Mouse (Mus musculus) megakaryocyte, embryonic 14.5 days (primary cell): Measurements from ENCODE around the gene Magi3. TPM values are rescaled to one million over a fixed set of nuclear protein-coding genes. Genes with fewer than 3 reads are reported as not detected.

Experiments
- H3K27me3 ChIP-seq: replicated peaks from 2 replicates; pipeline ENCODE3; 2012; ENCODE audit warnings: inconsistent platforms
- H3K36me3 ChIP-seq: replicated peaks from 2 replicates; pipeline ENCODE3; 2012; ENCODE audit warnings: low read length, inconsistent platforms, mixed read lengths
- H3K4me1 ChIP-seq: 2 replicates; pipeline ENCODE4 v1.6.1; 2012; ENCODE audit warnings: inconsistent platforms
- H3K4me3 ChIP-seq: replicated peaks from 2 replicates; pipeline ENCODE3; 2012; ENCODE audit warnings: moderate library complexity, mild to moderate bottlenecking, inconsistent platforms
- H3K9me3 ChIP-seq: 2 replicates; pipeline ENCODE4 v1.6.1; 2012; ENCODE audit warnings: inconsistent platforms
- FLI1 ChIP-seq: IDR thresholded peaks from 2 replicates; pipeline ENCODE4 v1.6.1; 2012; ENCODE audit warnings: low read length, inconsistent platforms, mixed read lengths
- GATA1 ChIP-seq: IDR thresholded peaks from 3 replicates; pipeline ENCODE4 v1.6.1; 2012; ENCODE audit warnings: mixed read lengths, low read length, inconsistent platforms, borderline replicate concordance
- polyA plus RNA-seq: library from polyadenylated mRNA; stranded (reverse); fragments of >175 nt; gene quantifications from 2 replicates; pipeline ENCODE4 v1.2.3, GENCODE M21; 2012; ENCODE audit warnings: low replicate concordance; ENCODE audit not compliant: insufficient read depth

Gene Magi3
- polyA plus RNA-seq, 1 experiment = 0.28 TPM

DNA sequence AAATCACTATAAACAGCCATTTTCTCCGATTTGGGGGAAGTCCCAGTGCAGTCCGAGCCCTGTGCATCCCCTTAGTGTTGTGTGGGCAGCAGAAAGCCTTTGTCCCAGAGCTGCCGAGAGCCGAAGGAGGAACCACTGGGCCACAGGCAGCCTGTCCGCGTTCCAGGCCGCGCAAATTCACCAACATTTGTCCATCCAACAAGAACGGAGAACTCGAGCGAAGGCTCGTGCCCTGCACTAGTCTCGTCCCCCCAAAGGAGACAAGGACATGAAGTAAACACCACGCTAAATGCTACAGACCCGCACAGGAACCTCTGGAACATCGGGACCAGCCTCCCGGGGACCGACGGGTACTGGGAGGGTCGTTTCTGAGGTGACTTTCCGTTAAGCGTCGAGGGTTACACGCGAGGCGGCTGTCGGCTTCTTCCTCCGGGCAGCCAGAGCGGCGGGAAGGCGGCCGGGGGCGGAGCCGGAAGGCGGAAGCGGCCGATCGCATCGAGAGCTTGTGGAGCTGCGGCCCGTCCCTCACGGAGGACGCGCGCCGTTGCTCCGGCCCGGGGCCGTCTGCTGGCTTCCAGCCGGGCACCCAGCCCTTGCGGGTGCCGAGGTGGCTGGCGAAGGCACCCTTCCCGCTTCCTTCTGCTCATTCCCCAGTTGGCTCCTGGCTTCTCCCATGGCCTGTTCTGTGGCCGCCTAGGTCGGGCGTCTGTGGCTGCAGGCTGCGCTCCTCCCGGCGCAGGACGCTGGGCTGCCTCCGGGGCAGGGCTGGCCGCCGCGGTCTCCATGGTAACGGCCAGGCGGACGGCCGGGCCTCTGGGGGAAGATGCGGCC, 252.1 kb downstream of the Magi3 start, which contains the start of gene Phtf1:
Gene Phtf1, plus strand, starts transcription at position 250 of the 831 bp plus-strand sequence.
- TF ChIP-seq FLI1 (peak; percentile 35; the same call in 1 of the 2 replicates), GATA1 (no peak)
- peak within 1 kb of the TSS; percentile 97 for H3K4me3 ChIP-seq

GRCm38 (mm10) chr3:103967231-103967630, 252.9 kb downstream of the Magi3 start:
- Histone ChIP-seq H3K27me3 (no peaks in the 10 kb centered on the region), H3K4me3 (peak overlapping the region; percentile 97), H3K4me1 (peaks cover 28% of the 10 kb centered on the region; the same call in 1 of the 2 replicates), H3K9me3 (no peaks in the 10 kb centered on the region), H3K36me3 (peaks cover 69% of the 10 kb centered on the region)
- TF ChIP-seq GATA1 (no peak), FLI1 (no peak)

More for the DNA sequence above, 252.1 kb downstream of the Magi3 start, which contains the start of gene Phtf1:
- Histone ChIP-seq H3K27me3 (no peaks in the 10 kb centered on the region), H3K9me3 (no peaks in the 10 kb centered on the region), H3K36me3 (peaks cover 66% of the 10 kb centered on the region), H3K4me1 (peaks cover 28% of the 10 kb centered on the region; the same call in 1 of the 2 replicates)
